Mouse (Mus musculus) liver, embryonic 11.5 days (tissue): Measurements from ENCODE around the gene Atp4a. TPM values are rescaled to one million over a fixed set of nuclear protein-coding genes. Genes with fewer than 3 reads are reported as not detected.
"Not testable (repeated sequence)": the region's sequence is repeated elsewhere in the genome, so short reads cannot be mapped to it uniquely, and the experiment has no call there.

Experiments
- ATAC-seq: fragments of 200-750 bp; cut with Nextera tagmentation; replicated peaks from 2 replicates; pipeline ENCODE4 v1.8.0; 2017; ENCODE audit warnings: moderate number of reproducible peaks, mild to moderate bottlenecking, moderate TSS enrichment, moderate library complexity; ENCODE audit not compliant: low FRiP score
- DNase-seq: peaks from one replicate; pipeline ENCODE4 v3.0.0-alpha.2; 2017; ENCODE audit warnings: low spot score
- H3K27ac ChIP-seq: fragments of 300-500 bp; sonication (generic); 2 replicates; pipeline ENCODE4 v1.5.1; 2014; ENCODE audit warnings: mild to moderate bottlenecking, low read depth, low read length, control low read depth
- H3K27me3 ChIP-seq: fragments of 300-500 bp; sonication (generic); replicated peaks from 2 replicates; pipeline ENCODE4 v1.6.1; 2014; ENCODE audit warnings: low read length, mixed read lengths; ENCODE audit not compliant: control insufficient read depth, insufficient read depth
- H3K36me3 ChIP-seq: fragments of 300-500 bp; sonication (generic); 2 replicates; pipeline ENCODE4 v1.6.1; 2014; ENCODE audit warnings: mild to moderate bottlenecking, low read length, moderate library complexity, mixed read lengths; ENCODE audit not compliant: control insufficient read depth, insufficient read depth
- H3K4me1 ChIP-seq: fragments of 300-500 bp; sonication (generic); replicated peaks from 2 replicates; pipeline ENCODE4 v1.6.1; 2014; ENCODE audit warnings: low read length, mixed read lengths; ENCODE audit not compliant: control insufficient read depth, insufficient read depth
- H3K4me2 ChIP-seq: fragments of 300-500 bp; sonication (generic); 2 replicates; pipeline ENCODE4 v1.6.1; 2014; ENCODE audit warnings: mild to moderate bottlenecking, control low read depth, moderate library complexity
- H3K4me3 ChIP-seq: fragments of 300-500 bp; sonication (generic); 2 replicates; pipeline ENCODE4 v1.5.1; 2014; ENCODE audit warnings: low read depth, low read length, control low read depth
- H3K9ac ChIP-seq: fragments of 300-500 bp; sonication (generic); 2 replicates; pipeline ENCODE4 v1.6.1; 2014; ENCODE audit warnings: low read depth, low read length, control low read depth
- H3K9me3 ChIP-seq: fragments of 300-500 bp; sonication (generic); 2 replicates; pipeline ENCODE4 v1.6.1; 2016; ENCODE audit warnings: low read length, inconsistent platforms, mixed read lengths; ENCODE audit not compliant: control insufficient read depth
- WGBS: fragments of 180-500 bp; shearing (Covaris S2); extraction: QIAGEN DNeasy Blood & Tissue Kit; methylation state at CpG from one replicate; pipeline ENCODE4 v1.1.7; 2014; 5-methylcytosine and 5-hydroxymethylcytosine counted together
- polyA plus RNA-seq: library from polyadenylated mRNA; unstranded; fragments of >200 nt; fragmentation: Nextera tagmentation; extraction: Ambion mirVana; gene quantifications from 2 replicates; pipeline ENCODE4 v1.2.1, GENCODE M21; 2014

Gene Atp4a
- polyA plus RNA-seq, 1 experiment from 2014 or later: 1.9 TPM

DNA sequence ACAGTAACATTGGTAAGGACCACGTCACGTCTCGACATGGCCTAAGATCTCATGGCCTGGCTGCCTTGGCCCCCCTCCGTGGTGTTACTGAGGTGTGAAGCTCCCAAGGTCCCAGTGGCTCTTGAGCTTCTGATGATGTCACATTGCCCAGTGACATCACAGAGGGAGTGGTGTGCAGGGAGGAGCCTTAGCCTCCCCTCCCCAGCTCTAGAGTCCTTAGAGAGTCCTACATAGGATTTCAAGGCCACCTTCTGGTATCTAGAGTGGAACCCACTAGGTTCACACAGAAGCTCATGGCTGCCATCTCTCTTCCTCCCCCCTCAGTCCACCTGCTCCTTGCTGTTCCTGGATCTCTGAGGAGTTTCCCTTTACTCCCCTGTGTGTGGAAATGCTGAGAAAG lies 31.6 kb downstream of the Atp4a start, which contains the start of gene Gapdhs:
Gene Gapdhs, minus strand, starts transcription at position 65 of the 400 bp plus-strand sequence.
- not testable (repeated sequence) for ATAC-seq

DNA sequence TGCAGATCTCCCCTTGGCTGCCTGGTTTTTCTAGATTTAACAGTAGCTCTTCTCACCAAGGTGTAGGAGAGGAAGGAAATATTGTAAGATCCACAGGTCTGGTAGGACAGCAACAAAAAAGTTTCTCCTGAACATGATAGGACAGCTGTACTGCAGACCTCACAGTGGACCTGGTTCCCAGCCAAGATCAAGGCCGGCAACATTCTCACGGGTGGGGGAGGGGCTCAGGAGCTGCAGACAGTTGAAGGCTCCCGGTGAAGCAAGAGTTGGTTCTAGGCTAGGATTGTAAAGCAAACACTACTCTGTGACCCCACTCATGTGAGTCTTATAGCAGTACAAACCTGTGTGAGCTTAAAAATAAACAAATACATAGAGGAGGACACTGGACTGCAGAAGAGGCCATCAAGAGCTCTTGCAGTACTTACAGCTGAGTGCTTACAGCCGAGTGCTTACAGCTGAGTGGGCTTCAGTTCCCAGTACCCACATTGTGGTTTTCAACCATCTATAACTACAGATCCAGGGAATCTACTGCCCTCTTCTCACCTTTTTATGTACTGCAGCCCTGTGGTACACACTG lies 32.1 kb downstream of the Atp4a start:
- no peaks in the 10 kb centered on the region; the same call in 1 of the 2 replicates for H3K36me3 ChIP-seq
- no peaks in the 10 kb centered on the region for H3K27me3 ChIP-seq
- H3K4me1 ChIP-seq: no peaks in the 10 kb centered on the region
- WGBS: 40% methylated on average over 4 of the region's 4 CpGs
- H3K4me2 ChIP-seq: no peak overlapping the region
- H3K9ac ChIP-seq: no peak overlapping the region
- H3K9me3 ChIP-seq: no peaks in the 10 kb centered on the region; the same call in 1 of the 2 replicates
- ATAC-seq: no peak
- H3K4me3 ChIP-seq: no peak overlapping the region
- no peak for DNase-seq
- no peak overlapping the region for H3K27ac ChIP-seq

More for the DNA sequence above, 31.6 kb downstream of the Atp4a start, which contains the start of gene Gapdhs:
- not testable (repeated sequence) for H3K4me3 ChIP-seq, H3K9me3 ChIP-seq, H3K9ac ChIP-seq, DNase-seq, H3K27me3 ChIP-seq, H3K4me1 ChIP-seq, H3K36me3 ChIP-seq, H3K27ac ChIP-seq, H3K4me2 ChIP-seq
- 80% methylated on average over 1 of the region's 4 CpGs for WGBS

DNA sequence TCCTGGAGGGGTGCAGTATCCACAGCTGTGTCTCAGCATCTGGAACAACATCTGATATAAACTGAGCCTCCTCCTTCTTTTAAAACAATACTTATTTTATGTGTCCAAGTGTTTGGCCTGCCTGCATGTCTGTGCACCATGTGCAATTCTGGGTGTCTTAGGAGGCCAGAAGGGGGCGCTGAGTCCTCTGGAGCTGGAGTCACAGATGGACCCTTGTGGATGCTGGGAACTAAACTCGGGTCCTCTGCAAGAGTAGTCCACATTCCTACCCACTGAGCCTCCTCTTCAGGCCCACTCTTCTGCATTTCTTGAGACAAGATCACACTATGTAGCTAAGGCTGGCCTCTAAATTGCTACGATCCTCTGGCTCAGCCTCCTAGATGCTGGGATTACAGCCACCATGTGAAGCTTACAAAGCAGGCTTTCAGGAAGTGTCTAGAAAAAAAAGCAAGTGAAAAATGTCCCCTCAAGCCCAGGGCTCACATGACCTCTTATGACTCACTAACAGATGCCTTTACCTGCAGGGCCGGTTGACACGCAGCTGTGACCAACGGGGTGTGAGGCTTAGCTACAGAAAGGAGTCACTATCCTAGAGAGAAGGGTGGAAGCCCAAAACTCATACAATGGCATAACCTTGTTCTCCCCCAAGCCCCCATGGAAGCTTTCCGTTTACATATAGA lies 35.7 kb downstream of the Atp4a start:
- ATAC-seq (no peak), DNase-seq (no peak)
- H3K36me3 ChIP-seq: no peaks in the 10 kb centered on the region; the same call in 1 of the 2 replicates
- H3K9me3 ChIP-seq: no peaks in the 10 kb centered on the region
- H3K4me2 ChIP-seq: no peak overlapping the region
- H3K27ac ChIP-seq: no peak overlapping the region
- H3K4me1 ChIP-seq: no peaks in the 10 kb centered on the region
- no peaks in the 10 kb centered on the region for H3K27me3 ChIP-seq
- no peak overlapping the region for H3K4me3 ChIP-seq
- 81% methylated on average over 7 of the region's 7 CpGs for WGBS
- H3K9ac ChIP-seq: no peak overlapping the region

DNA sequence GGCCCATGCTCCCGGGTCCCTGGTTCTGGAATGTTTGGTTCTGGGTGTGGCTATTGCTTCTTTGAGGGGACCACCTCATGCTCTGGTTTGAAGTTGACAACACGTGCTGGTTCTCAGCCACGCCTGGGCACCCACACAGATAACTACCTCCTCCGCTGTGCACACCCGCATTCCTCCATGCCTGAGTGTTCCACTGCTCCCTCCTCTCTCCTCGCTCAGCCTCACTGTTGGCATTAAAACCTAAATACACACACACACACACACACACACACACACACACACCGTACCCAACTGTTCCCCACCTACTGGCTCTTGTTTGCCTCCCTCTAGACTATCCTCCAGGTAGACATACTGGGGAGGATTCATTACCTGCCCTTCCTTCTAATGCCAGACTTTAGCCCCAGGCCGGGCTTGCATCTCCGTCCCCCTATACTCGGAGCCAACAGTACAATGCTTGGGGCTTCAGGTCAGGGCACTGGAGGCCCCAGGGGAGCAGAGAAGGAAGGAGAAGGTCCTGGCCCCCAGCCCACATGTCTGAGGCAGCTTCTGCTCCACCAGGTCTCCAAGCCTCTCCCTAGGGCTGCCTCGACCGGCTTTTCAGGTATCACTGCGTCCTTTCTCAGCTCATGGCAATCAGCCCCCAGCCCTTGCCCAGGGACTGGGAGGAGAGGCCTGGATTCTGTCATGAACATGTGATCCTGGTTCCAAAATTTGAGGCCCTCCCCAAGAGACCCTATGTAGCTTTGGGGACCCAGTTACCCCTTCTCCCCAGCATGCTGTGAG lies 38.0 kb downstream of the Atp4a start:
- H3K9ac ChIP-seq: no peak overlapping the region
- DNase-seq: no peak
- ATAC-seq: no peak
- H3K9me3 ChIP-seq: peaks cover 5% of the 10 kb centered on the region; the same call in 1 of the 2 replicates
- no peaks in the 10 kb centered on the region for H3K27me3 ChIP-seq
- no peak overlapping the region for H3K4me2 ChIP-seq
- H3K4me3 ChIP-seq: no peak overlapping the region
- H3K27ac ChIP-seq: no peak overlapping the region
- H3K36me3 ChIP-seq: no peaks in the 10 kb centered on the region; the same call in 1 of the 2 replicates
- WGBS: 81% methylated on average over 13 of the region's 13 CpGs
- no peaks in the 10 kb centered on the region for H3K4me1 ChIP-seq

DNA sequence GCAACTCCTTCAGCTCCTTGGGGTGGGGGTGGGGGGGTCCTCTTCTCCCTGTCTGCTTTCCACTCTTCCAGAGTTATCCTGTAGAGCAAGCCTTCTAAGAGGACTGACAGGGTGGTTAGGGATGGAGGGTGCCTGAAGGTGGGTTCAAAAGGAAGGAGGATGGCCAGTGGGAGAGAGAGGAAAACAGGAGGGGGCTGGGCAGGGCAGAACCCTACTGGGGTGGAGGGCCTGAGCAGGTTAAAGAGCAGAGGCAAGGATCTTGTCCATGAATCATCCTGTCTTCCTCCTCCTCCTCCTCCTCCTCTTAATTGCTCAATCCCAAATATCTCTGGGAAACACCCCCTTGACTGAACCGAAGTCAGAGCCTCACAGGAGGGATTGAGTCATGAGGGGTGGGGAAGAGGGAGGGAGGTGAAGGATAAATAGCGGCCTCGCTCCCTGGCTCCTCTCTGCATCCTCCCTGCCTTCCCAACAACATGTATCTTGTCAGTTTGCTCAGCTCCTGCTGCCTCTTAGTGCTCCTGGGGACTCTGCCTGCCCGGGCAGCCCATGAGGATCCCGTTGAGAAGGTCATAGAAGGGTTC lies 39.2 kb downstream of the Atp4a start, which contains the start of gene Sbsn:
Gene Sbsn, plus strand, starts transcription at position 386 of the 584 bp plus-strand sequence.
- no peak for DNase-seq
- no peak within 1 kb of the TSS for H3K4me2 ChIP-seq
- whole genome bisulfite sequencing: 54% methylated on average over 5 of the region's 5 CpGs
- H3K36me3 ChIP-seq: peaks cover 3% of the 10 kb centered on the region; the same call in 1 of the 2 replicates
- no peaks in the 10 kb centered on the region for H3K27me3 ChIP-seq
- no peak within 1 kb of the TSS for H3K4me3 ChIP-seq
- H3K27ac ChIP-seq: no peak within 1 kb of the TSS
- no peak within 1 kb of the TSS for H3K9ac ChIP-seq
- H3K4me1 ChIP-seq: no peaks in the 10 kb centered on the region
- no peak for ATAC-seq
- H3K9me3 ChIP-seq: peaks cover 6% of the 10 kb centered on the region; the same call in 1 of the 2 replicates

DNA sequence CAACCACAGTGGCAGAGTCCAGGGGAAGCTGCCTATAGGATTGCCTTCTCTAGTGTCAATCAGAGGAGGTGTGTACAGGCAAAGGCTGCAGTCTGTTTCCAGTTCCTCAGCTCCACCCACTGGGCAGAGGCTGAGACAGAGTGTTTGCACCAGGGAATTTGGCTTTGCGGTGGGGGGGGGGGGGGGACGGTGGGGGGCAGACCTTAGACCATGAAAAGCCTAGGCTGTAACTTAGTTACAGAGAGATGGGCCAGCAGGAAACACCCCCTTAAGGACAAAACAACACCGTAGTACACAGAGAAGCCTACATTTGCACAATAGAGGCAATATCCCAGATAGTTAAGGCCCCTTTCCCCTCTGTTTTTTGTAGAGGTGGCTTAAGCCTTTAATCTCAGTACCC lies 45.0 kb downstream of the Atp4a start:
- Histone ChIP-seq H3K4me3 (no peak overlapping the region), H3K9ac (no peak overlapping the region), H3K9me3 (peaks cover 6% of the 10 kb centered on the region; the same call in 1 of the 2 replicates), H3K36me3 (peaks cover 3% of the 10 kb centered on the region; the same call in 1 of the 2 replicates), H3K27me3 (no peaks in the 10 kb centered on the region), H3K4me1 (peaks cover 5% of the 10 kb centered on the region), H3K27ac (no peak overlapping the region), H3K4me2 (no peak overlapping the region)
- DNase-seq: no peak
- 51% methylated on average over 3 of the region's 3 CpGs for WGBS
- ATAC-seq: no peak

DNA sequence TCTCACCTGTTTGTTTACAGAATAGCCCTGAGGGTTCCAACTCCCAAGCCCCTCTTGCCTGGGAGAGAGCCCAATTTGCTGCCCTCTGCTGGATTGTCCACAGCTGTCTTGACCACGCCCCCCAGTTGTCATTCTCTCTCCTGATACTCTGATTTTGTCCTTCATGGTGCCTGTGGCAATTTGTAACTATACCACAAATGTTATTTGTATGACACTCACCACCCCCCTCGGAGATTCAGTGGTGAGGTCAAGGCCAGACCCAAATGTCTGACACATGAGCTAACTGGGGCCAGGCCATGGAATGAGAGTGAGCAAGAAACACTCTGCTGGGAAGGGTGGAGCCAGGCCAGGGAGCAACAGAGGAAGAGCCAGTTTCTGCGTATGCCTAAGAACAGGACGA lies 46.8 kb downstream of the Atp4a start:
- H3K27ac ChIP-seq: no peak overlapping the region
- no peak for ATAC-seq
- DNase-seq: no peak

DNA sequence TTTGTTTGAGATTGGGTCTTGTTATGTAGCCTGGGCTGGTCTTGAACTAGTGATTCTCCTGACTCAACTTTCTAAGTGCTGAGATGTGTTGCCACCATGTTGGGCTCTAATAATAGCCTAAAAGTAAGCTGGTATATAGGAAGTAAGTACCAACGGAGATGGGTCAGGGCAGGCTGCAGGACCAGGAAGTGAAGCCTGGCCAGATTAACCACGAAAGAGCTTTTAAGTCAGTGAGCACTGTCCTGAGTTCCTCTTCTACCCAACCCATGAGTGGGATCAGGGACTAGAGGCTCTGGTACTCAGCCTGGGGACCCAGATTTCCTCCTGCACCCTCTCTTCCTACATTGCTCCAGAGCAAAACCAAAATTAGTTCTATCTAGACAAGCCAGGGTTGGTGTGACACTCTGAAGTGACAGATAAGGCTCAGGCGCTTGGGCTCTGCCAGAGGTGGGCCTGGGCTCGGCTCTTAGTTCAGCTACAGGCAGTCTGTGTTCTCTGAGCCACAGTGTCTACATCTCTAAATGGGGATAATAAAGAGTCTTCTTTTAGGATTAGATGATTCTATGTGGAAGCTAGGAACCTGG lies 49.9 kb downstream of the Atp4a start:
- H3K9ac ChIP-seq: no peak overlapping the region
- no peaks in the 10 kb centered on the region for H3K9me3 ChIP-seq
- DNase-seq (no peak), ATAC-seq (peak; percentile 45; the same call in 1 of the 2 replicates)
- H3K4me3 ChIP-seq: no peak overlapping the region
- no peaks in the 10 kb centered on the region for H3K36me3 ChIP-seq
- H3K27ac ChIP-seq: no peak overlapping the region
- 39% methylated on average over 4 of the region's 4 CpGs for WGBS
- H3K27me3 ChIP-seq: peaks cover 13% of the 10 kb centered on the region
- H3K4me1 ChIP-seq: peaks cover 6% of the 10 kb centered on the region
- no peak overlapping the region for H3K4me2 ChIP-seq

More for the DNA sequence above, 46.8 kb downstream of the Atp4a start:
- 38% methylated on average over 4 of the region's 4 CpGs for WGBS
- peaks cover 3% of the 10 kb centered on the region; the same call in 1 of the 2 replicates for H3K36me3 ChIP-seq
- no peak overlapping the region for H3K4me2 ChIP-seq
- peaks cover 6% of the 10 kb centered on the region for H3K4me1 ChIP-seq
- H3K9ac ChIP-seq: no peak overlapping the region
- peaks cover 6% of the 10 kb centered on the region; the same call in 1 of the 2 replicates for H3K9me3 ChIP-seq
- peaks cover under 1% of the 10 kb centered on the region; the same call in 1 of the 2 replicates for H3K27me3 ChIP-seq
- no peak overlapping the region for H3K4me3 ChIP-seq
